Mouse (Mus musculus) lung, embryonic 16.5 days (tissue): ENCODE data around the gene Dnajc12. TPM values are rescaled to one million over a fixed set of nuclear protein-coding genes. Genes with fewer than 3 reads are reported as not detected.

Experiments
- ATAC-seq: fragments of 200-750 bp; cut with Nextera tagmentation; 2 replicates; pipeline ENCODE4 v1.8.0; 2017; ENCODE audit warnings: low read depth, mild to moderate bottlenecking, moderate library complexity
- H3K27ac ChIP-seq: fragments of 300-500 bp; sonication (generic); 2 replicates; pipeline ENCODE4 v1.5.1; 2014; ENCODE audit warnings: mild to moderate bottlenecking, control low read depth, low read length
- H3K27me3 ChIP-seq: fragments of 300-500 bp; sonication (generic); 2 replicates; pipeline ENCODE4 v1.6.1; 2014; ENCODE audit warnings: low read depth, low read length, mixed read lengths; ENCODE audit not compliant: control insufficient read depth, insufficient read depth
- H3K36me3 ChIP-seq: fragments of 300-500 bp; sonication (generic); 2 replicates; pipeline ENCODE4 v1.6.1; 2014; ENCODE audit warnings: low read length; ENCODE audit not compliant: control insufficient read depth, insufficient read depth
- H3K4me1 ChIP-seq: fragments of 300-500 bp; sonication (generic); replicated peaks from 2 replicates; pipeline ENCODE4 v1.6.1; 2014; ENCODE audit warnings: low read length, mixed read lengths; ENCODE audit not compliant: control insufficient read depth, insufficient read depth
- H3K4me2 ChIP-seq: fragments of 300-500 bp; sonication (generic); 2 replicates; pipeline ENCODE4 v1.6.1; 2014; ENCODE audit warnings: low read depth, low read length, control low read depth
- H3K4me3 ChIP-seq: fragments of 300-500 bp; sonication (generic); 2 replicates; pipeline ENCODE4 v1.5.1; 2014; ENCODE audit warnings: mild to moderate bottlenecking, low read length, control low read depth
- H3K9ac ChIP-seq: fragments of 300-500 bp; sonication (generic); 2 replicates; pipeline ENCODE4 v1.6.1; 2014; ENCODE audit warnings: low read length, control low read depth
- H3K9me3 ChIP-seq: fragments of 300-500 bp; sonication (generic); 2 replicates; pipeline ENCODE4 v1.6.1; 2016; ENCODE audit warnings: low read length; ENCODE audit not compliant: control insufficient read depth
- WGBS: fragments of 180-500 bp; shearing (Covaris S2); extraction: QIAGEN DNeasy Blood & Tissue Kit; methylation state at CpG from one replicate; pipeline ENCODE4 v1.1.7; 2014; 5-methylcytosine and 5-hydroxymethylcytosine counted together
- polyA plus RNA-seq: library from polyadenylated mRNA; unstranded; fragments of >200 nt; fragmentation: Nextera tagmentation; extraction: Ambion mirVana; gene quantifications from 2 replicates; pipeline ENCODE4 v1.2.1, GENCODE M21; 2015

The Dnajc12 gene
- polyA plus RNA-seq, 1 experiment from 2014 or later, result 11.8 TPM

GRCm38 (mm10) chr10:63423591-63424474 is 41.6 kb downstream of the Dnajc12 start:
- no peaks in the 10 kb centered on the region for H3K9me3 ChIP-seq
- H3K4me2 ChIP-seq, result no peak overlapping the region
- H3K4me3 ChIP-seq, result no peak overlapping the region
- H3K4me1 ChIP-seq, result no peaks in the 10 kb centered on the region
- WGBS, result 87% methylated on average over 9 of the region's 9 CpGs
- no peak overlapping the region for H3K27ac ChIP-seq
- no peaks in the 10 kb centered on the region for H3K36me3 ChIP-seq
- no peak for ATAC-seq
- H3K9ac ChIP-seq, result no peak overlapping the region
- H3K27me3 ChIP-seq, result no peaks in the 10 kb centered on the region

- Histone ChIP-seq H3K27ac (no peak overlapping the region), H3K9ac (no peak overlapping the region), H3K27me3 (no peaks in the 10 kb centered on the region), H3K4me1 (no peaks in the 10 kb centered on the region), H3K36me3 (no peaks in the 10 kb centered on the region), H3K4me3 (no peak overlapping the region), H3K9me3 (no peaks in the 10 kb centered on the region), H3K4me2 (no peak overlapping the region)
- ATAC-seq, result no peak
Observed at GRCm38 (mm10) chr10:63424475-63424814, 42.2 kb downstream of the Dnajc12 start.

GRCm38 (mm10) chr10:63427146-63427545 is 44.9 kb downstream of the Dnajc12 start:
- H3K27me3 ChIP-seq, result no peaks in the 10 kb centered on the region
- no peak overlapping the region for H3K27ac ChIP-seq
- H3K4me1 ChIP-seq, result no peaks in the 10 kb centered on the region
- WGBS, result 77% methylated on average over 8 of the region's 8 CpGs
- no peak overlapping the region for H3K9ac ChIP-seq
- no peak overlapping the region for H3K4me3 ChIP-seq
- no peak overlapping the region for H3K4me2 ChIP-seq
- H3K36me3 ChIP-seq, result no peaks in the 10 kb centered on the region
- no peaks in the 10 kb centered on the region for H3K9me3 ChIP-seq
- ATAC-seq, result no peak

GRCm38 (mm10) chr10:63428243-63429022 is 46.2 kb downstream of the Dnajc12 start:
- no peaks in the 10 kb centered on the region for H3K27me3 ChIP-seq
- WGBS, result 14% methylated on average over 19 of the region's 19 CpGs
- no peaks in the 10 kb centered on the region for H3K9me3 ChIP-seq
- peak overlapping the region; percentile 65 for H3K9ac ChIP-seq
- no peaks in the 10 kb centered on the region for H3K36me3 ChIP-seq
- ATAC-seq, result no peak
- H3K4me1 ChIP-seq, result no peaks in the 10 kb centered on the region
- peak overlapping the region; percentile 87 for H3K4me3 ChIP-seq
- 0 out of 2 replicates have a peak overlapping the region, but pooled peaks have one; percentile 4 for H3K27ac ChIP-seq
- peak overlapping the region; percentile 82 for H3K4me2 ChIP-seq

GRCm38 (mm10) chr10:63429023-63429340 is 46.7 kb downstream of the Dnajc12 start:
- peak overlapping the region; percentile 87 for H3K4me3 ChIP-seq
- H3K27me3 ChIP-seq, result no peaks in the 10 kb centered on the region
- H3K36me3 ChIP-seq, result no peaks in the 10 kb centered on the region
- WGBS, result 1% methylated on average over 11 of the region's 11 CpGs
- H3K9me3 ChIP-seq, result no peaks in the 10 kb centered on the region
- ATAC-seq, result no peak
- H3K9ac ChIP-seq, result peak overlapping the region; percentile 65
- 0 out of 2 replicates have a peak overlapping the region, but pooled peaks have one; percentile 4 for H3K27ac ChIP-seq
- H3K4me2 ChIP-seq, result peak overlapping the region; percentile 82
- no peaks in the 10 kb centered on the region for H3K4me1 ChIP-seq

GRCm38 (mm10) chr10:63429380-63429779 is 47.1 kb downstream of the Dnajc12 start:
- H3K9ac ChIP-seq, result peak overlapping the region; percentile 82
- ATAC-seq, result peak; percentile 96
- H3K27ac ChIP-seq, result peak overlapping the region; percentile 68
- no peaks in the 10 kb centered on the region for H3K4me1 ChIP-seq
- H3K36me3 ChIP-seq, result no peaks in the 10 kb centered on the region
- H3K4me2 ChIP-seq, result peak overlapping the region; percentile 82
- under 1% methylated on average over 34 of the region's 34 CpGs for WGBS
- H3K27me3 ChIP-seq, result no peaks in the 10 kb centered on the region
- peak overlapping the region; percentile 87 for H3K4me3 ChIP-seq
- no peaks in the 10 kb centered on the region for H3K9me3 ChIP-seq

- no peaks in the 10 kb centered on the region for H3K36me3 ChIP-seq
- H3K9ac ChIP-seq, result peak within 1 kb of the TSS; percentile 82
- H3K27ac ChIP-seq, result peak within 1 kb of the TSS; percentile 68
- peak within 1 kb of the TSS; percentile 82 for H3K4me2 ChIP-seq
- peak within 1 kb of the TSS; percentile 87 for H3K4me3 ChIP-seq
- no peaks in the 10 kb centered on the region for H3K9me3 ChIP-seq
- under 1% methylated on average over 54 of the region's 55 CpGs for WGBS
- H3K27me3 ChIP-seq, result no peaks in the 10 kb centered on the region
- peak; percentile 91 for ATAC-seq
- no peaks in the 10 kb centered on the region for H3K4me1 ChIP-seq
Observed at GRCm38 (mm10) chr10:63429785-63430305, 47.6 kb downstream of the Dnajc12 start, which contains the start of gene Ctnna3. TSS of gene Ctnna3 (plus strand) at chr10:63430098.

- H3K9ac ChIP-seq, result no peak overlapping the region
- no peaks in the 10 kb centered on the region for H3K4me1 ChIP-seq
- no peak overlapping the region for H3K4me2 ChIP-seq
- no peak overlapping the region for H3K4me3 ChIP-seq
- ATAC-seq, result no peak
- H3K27me3 ChIP-seq, result no peaks in the 10 kb centered on the region
- H3K9me3 ChIP-seq, result no peaks in the 10 kb centered on the region
- H3K36me3 ChIP-seq, result no peaks in the 10 kb centered on the region
- no peak overlapping the region for H3K27ac ChIP-seq
- WGBS, result 88% methylated on average over 7 of the region's 7 CpGs
Observed at GRCm38 (mm10) chr10:63431221-63431736, 49.0 kb downstream of the Dnajc12 start.

- Histone ChIP-seq H3K9me3 (no peaks in the 10 kb centered on the region), H3K4me3 (no peak overlapping the region), H3K27ac (no peak overlapping the region), H3K4me1 (no peaks in the 10 kb centered on the region), H3K27me3 (no peaks in the 10 kb centered on the region), H3K4me2 (no peak overlapping the region), H3K9ac (no peak overlapping the region), H3K36me3 (no peaks in the 10 kb centered on the region)
- 87% methylated on average over 8 of the region's 8 CpGs for WGBS
- ATAC-seq, result no peak
Observed at GRCm38 (mm10) chr10:63432099-63432498, 49.9 kb downstream of the Dnajc12 start.
